Mouse (Mus musculus) midbrain, embryonic 14.5 days (tissue): ENCODE results near the gene Gpr152. TPM values are rescaled to one million over a fixed set of nuclear protein-coding genes. Genes with fewer than 3 reads are reported as not detected.

Experiments
- ATAC-seq: fragments of 200-750 bp; cut with Nextera tagmentation; 2 replicates; pipeline ENCODE4 v1.8.0; 2017; ENCODE audit warnings: moderate number of reproducible peaks, moderate library complexity; ENCODE audit not compliant: low FRiP score, low TSS enrichment
- DNase-seq: peaks from one replicate; pipeline ENCODE4 v3.0.0-alpha.2; 2015
- H3K27ac ChIP-seq: fragments of 300-500 bp; sonication (generic); replicated peaks from 2 replicates; pipeline ENCODE4 v1.5.1; 2014; ENCODE audit warnings: mild to moderate bottlenecking, low read depth, low read length, moderate library complexity
- H3K27me3 ChIP-seq: fragments of 300-500 bp; sonication (generic); 2 replicates; pipeline ENCODE4 v1.6.1; 2014; ENCODE audit warnings: low read length, control low read depth, mixed read lengths; ENCODE audit not compliant: control insufficient read depth, insufficient read depth
- H3K36me3 ChIP-seq: fragments of 300-500 bp; sonication (generic); 2 replicates; pipeline ENCODE4 v1.6.1; 2014; ENCODE audit warnings: low read length, control low read depth; ENCODE audit not compliant: control insufficient read depth, insufficient read depth
- H3K4me1 ChIP-seq: fragments of 300-500 bp; sonication (generic); 2 replicates; pipeline ENCODE4 v1.6.1; 2014; ENCODE audit warnings: mild to moderate bottlenecking, antibody characterized with exemption, low read length, control low read depth; ENCODE audit not compliant: control insufficient read depth, insufficient read depth
- H3K4me2 ChIP-seq: fragments of 300-500 bp; sonication (generic); 2 replicates; pipeline ENCODE4 v1.6.1; 2014; ENCODE audit warnings: mild to moderate bottlenecking, low read length, moderate library complexity
- H3K4me3 ChIP-seq: fragments of 300-500 bp; sonication (generic); replicated peaks from 2 replicates; pipeline ENCODE4 v1.5.1; 2014; ENCODE audit warnings: low read depth, low read length
- H3K9ac ChIP-seq: fragments of 300-500 bp; sonication (generic); replicated peaks from 2 replicates; pipeline ENCODE4 v1.6.1; 2014; ENCODE audit warnings: mild to moderate bottlenecking, low read length, moderate library complexity
- H3K9me3 ChIP-seq: fragments of 300-500 bp; sonication (generic); 2 replicates; pipeline ENCODE4 v1.6.1; 2016; ENCODE audit warnings: low read length, control low read depth, mixed read lengths; ENCODE audit not compliant: control insufficient read depth
- WGBS: fragments of 180-500 bp; shearing (Covaris S2); extraction: QIAGEN DNeasy Blood & Tissue Kit; methylation state at CpG from one replicate; pipeline ENCODE4 v1.1.7; 2014; 5-methylcytosine and 5-hydroxymethylcytosine counted together
- polyA plus RNA-seq: library from polyadenylated mRNA; unstranded; fragments of >200 nt; fragmentation: Nextera tagmentation; extraction: Ambion mirVana; gene quantifications from 2 replicates; pipeline ENCODE4 v1.2.1, GENCODE M21; 2014

The Gpr152 gene
- polyA plus RNA-seq, 1 experiment from 2014 or later, result not detected

DNA sequence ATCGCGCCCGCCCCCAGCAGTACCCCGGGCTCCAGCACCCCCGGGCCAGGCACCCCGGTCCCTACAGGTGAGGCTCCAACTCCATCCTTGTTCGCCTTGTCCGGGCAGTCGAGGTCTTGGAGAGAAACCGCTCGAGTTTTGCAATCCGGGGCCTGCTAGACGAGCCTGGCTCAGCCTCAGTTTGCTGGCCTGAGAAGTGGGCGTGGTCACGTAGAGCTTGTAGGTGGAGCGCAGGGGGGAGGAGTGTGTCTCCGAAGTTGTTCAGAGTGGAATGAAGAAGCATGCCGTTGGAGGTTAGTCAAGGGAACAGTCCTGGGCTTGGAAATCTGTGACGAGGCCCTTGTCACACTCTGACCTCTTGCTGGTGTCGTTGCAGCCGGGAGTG lies 42.2 kb upstream of the Gpr152 start:
- ATAC-seq, result no peak
- Histone ChIP-seq H3K4me3 (peak overlapping the region; percentile 50), H3K9me3 (no peaks in the 10 kb centered on the region), H3K9ac (peak overlapping the region; percentile 51), H3K27ac (peak overlapping the region; percentile 92), H3K4me1 (peaks cover 40% of the 10 kb centered on the region), H3K36me3 (no peaks in the 10 kb centered on the region), H3K27me3 (no peaks in the 10 kb centered on the region), H3K4me2 (peak overlapping the region; percentile 50)
- 1% methylated on average over 21 of the region's 21 CpGs for WGBS
- DNase-seq, result no peak

- Histone ChIP-seq H3K27ac (no peak overlapping the region), H3K9me3 (no peaks in the 10 kb centered on the region), H3K4me3 (no peak overlapping the region), H3K4me2 (no peak overlapping the region), H3K4me1 (peaks cover 40% of the 10 kb centered on the region), H3K27me3 (no peaks in the 10 kb centered on the region), H3K36me3 (peaks cover 8% of the 10 kb centered on the region; the same call in 1 of the 2 replicates), H3K9ac (no peak overlapping the region)
- DNase-seq (no peak), ATAC-seq (no peak)
- 93% methylated on average over 13 of the region's 13 CpGs for WGBS
Observed at GRCm38 (mm10) chr19:4098426-4098825, 41.2 kb upstream of the Gpr152 start.

DNA sequence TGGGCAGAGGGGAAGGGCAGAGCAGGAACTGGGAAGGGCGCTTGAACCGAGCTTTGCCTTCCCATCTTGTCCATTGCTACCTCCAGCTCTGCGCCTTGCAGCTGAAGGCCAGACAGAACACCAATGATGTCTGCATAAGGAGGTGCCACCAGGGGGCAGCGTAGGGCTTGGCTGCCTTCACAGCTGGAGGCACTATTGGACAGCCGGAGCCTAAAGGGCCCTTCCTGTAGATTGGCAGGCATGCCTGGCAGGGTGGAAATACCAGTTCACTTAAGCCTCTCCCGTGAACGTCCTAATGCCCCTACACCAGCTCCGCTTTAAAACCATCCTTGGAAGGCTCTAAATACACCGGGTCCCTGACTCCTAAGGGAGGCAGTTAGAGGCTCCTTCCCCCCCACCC lies 40.5 kb upstream of the Gpr152 start:
- ATAC-seq (no peak), DNase-seq (peak; percentile 94)
- peak overlapping the region; percentile 86 for H3K4me2 ChIP-seq
- no peaks in the 10 kb centered on the region for H3K27me3 ChIP-seq
- 0 out of 2 replicates have a peak overlapping the region, but pooled peaks have one; percentile 54 for H3K4me3 ChIP-seq
- H3K36me3 ChIP-seq, result peaks cover 13% of the 10 kb centered on the region
- 13% methylated on average over 9 of the region's 9 CpGs for WGBS
- no peak overlapping the region for H3K9ac ChIP-seq
- H3K4me1 ChIP-seq, result peaks cover 40% of the 10 kb centered on the region
- H3K9me3 ChIP-seq, result no peaks in the 10 kb centered on the region
- H3K27ac ChIP-seq, result 0 out of 2 replicates have a peak overlapping the region, but pooled peaks have one; percentile 14

GRCm38 (mm10) chr19:4099837-4100717 lies 39.5 kb upstream of the Gpr152 start, which contains the start of gene Pitpnm1:
Gene Pitpnm1 (plus strand): TSS chr19:4099998.
- Histone ChIP-seq H3K9me3 (no peaks in the 10 kb centered on the region), H3K9ac (peak within 1 kb of the TSS; percentile 71), H3K4me3 (peak within 1 kb of the TSS; percentile 54), H3K27me3 (no peaks in the 10 kb centered on the region), H3K27ac (peak within 1 kb of the TSS; percentile 70), H3K4me2 (peak within 1 kb of the TSS; percentile 86), H3K36me3 (peaks cover 19% of the 10 kb centered on the region), H3K4me1 (peaks cover 40% of the 10 kb centered on the region)
- DNase-seq (peak; percentile 44), ATAC-seq (no peak)
- WGBS, result 1% methylated on average over 50 of the region's 53 CpGs

- no peaks in the 10 kb centered on the region for H3K27me3 ChIP-seq
- peak overlapping the region; percentile 70 for H3K27ac ChIP-seq
- H3K9ac ChIP-seq, result peak overlapping the region; percentile 71
- DNase-seq (peak; percentile 82), ATAC-seq (no peak)
- H3K36me3 ChIP-seq, result peaks cover 26% of the 10 kb centered on the region
- no peaks in the 10 kb centered on the region for H3K9me3 ChIP-seq
- peak overlapping the region; percentile 54 for H3K4me3 ChIP-seq
- WGBS, result under 1% methylated on average over 52 of the region's 52 CpGs
- H3K4me2 ChIP-seq, result peak overlapping the region; percentile 86
- H3K4me1 ChIP-seq, result peaks cover 39% of the 10 kb centered on the region
Observed at GRCm38 (mm10) chr19:4100718-4101261, 38.8 kb upstream of the Gpr152 start.

DNA sequence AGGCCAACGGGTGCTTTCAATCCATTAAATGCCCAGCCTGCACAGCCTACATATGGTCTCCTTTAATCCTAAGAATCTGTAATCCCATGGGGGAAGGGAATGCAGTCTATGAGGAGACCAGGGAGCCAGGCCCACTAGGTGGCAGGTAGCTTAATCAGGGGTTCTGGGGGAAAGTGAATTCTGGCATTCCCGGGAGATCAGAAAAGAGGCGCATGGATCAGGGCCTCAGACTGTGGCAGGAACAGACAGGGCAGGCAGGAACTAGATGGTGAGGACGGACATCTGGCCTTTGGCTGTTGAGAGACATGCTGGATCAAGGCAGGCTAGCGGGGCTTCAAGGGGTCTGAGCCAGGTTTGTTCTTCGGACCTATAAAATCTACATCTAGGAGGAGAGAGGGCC lies 38.1 kb upstream of the Gpr152 start:
- DNase-seq (peak; percentile 65), ATAC-seq (no peak)
- H3K27me3 ChIP-seq, result no peaks in the 10 kb centered on the region
- peaks cover 28% of the 10 kb centered on the region for H3K36me3 ChIP-seq
- H3K4me2 ChIP-seq, result peak overlapping the region; percentile 86
- H3K9me3 ChIP-seq, result no peaks in the 10 kb centered on the region
- WGBS, result 52% methylated on average over 6 of the region's 6 CpGs
- peak overlapping the region; percentile 71 for H3K9ac ChIP-seq
- peak overlapping the region; percentile 54 for H3K4me3 ChIP-seq
- peaks cover 34% of the 10 kb centered on the region for H3K4me1 ChIP-seq
- 0 out of 2 replicates have a peak overlapping the region, but pooled peaks have one; percentile 16 for H3K27ac ChIP-seq

- Histone ChIP-seq H3K4me3 (peak overlapping the region; percentile 54), H3K36me3 (peaks cover 31% of the 10 kb centered on the region), H3K9ac (no peak overlapping the region), H3K27me3 (no peaks in the 10 kb centered on the region), H3K4me1 (peaks cover 34% of the 10 kb centered on the region), H3K4me2 (peak overlapping the region; percentile 86), H3K27ac (no peak overlapping the region), H3K9me3 (no peaks in the 10 kb centered on the region)
- DNase-seq (no peak), ATAC-seq (no peak)
- WGBS, result 95% methylated on average over 2 of the region's 2 CpGs
Observed at GRCm38 (mm10) chr19:4102049-4102448, 37.5 kb upstream of the Gpr152 start.

- no peak for DNase-seq
- H3K9ac ChIP-seq, result no peak overlapping the region
- ATAC-seq, result no peak
- no peak overlapping the region for H3K4me2 ChIP-seq
- H3K9me3 ChIP-seq, result no peaks in the 10 kb centered on the region
- H3K27me3 ChIP-seq, result no peaks in the 10 kb centered on the region
- H3K36me3 ChIP-seq, result peaks cover 33% of the 10 kb centered on the region
- no peak overlapping the region for H3K27ac ChIP-seq
- H3K4me3 ChIP-seq, result no peak overlapping the region
- WGBS, result 94% methylated on average over 12 of the region's 12 CpGs
- peaks cover 30% of the 10 kb centered on the region for H3K4me1 ChIP-seq
Observed at GRCm38 (mm10) chr19:4102626-4103025, 37.0 kb upstream of the Gpr152 start.
